ENCODE assay signal across 12 mouse cellular contexts in the genomic region with DNA sequence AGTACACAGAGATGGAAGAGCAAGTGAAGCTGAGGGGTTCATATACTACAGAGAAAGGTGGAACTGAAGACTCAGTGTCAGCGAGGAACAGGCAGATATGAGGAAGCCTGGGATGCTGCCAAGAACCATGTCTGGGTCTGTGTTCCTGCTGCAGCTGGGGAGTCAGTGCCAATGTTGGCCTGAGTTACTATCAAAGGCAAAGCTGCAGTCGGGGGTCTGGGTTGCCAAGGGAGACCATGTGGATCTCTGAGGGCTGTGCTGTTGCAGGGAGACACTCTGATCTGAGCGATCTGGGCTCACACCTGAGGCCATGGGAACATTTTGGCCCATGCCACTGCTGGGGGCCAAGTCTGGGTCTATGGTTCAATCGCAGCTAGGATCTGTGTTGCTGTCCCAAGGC.
A peak's percentile ranks its signal among the peaks of the same experiment; 100 is the strongest.
DNase-seq lines count a peak whose midpoint lies in the region.
"Had no signal": no experiment of that assay in that cellular context is flagged by ENCODE, and none has a peak within 500 bp of the region (broad histone marks: within the 10 kb centered on the region; RNA-seq: fewer than 3 reads in every experiment).

No protein-coding gene starts in this region.

- peak; percentile 1 to 4 for DNase-seq in heart, adult 18-20 months
- DNase-seq in heart, adult 9 months (ENCODE audit: low spot score in 2 of 2): no peak
- DNase-seq in layer of hippocampus, adult 9-11 months: peak; percentile 11
- DNase-seq in layer of hippocampus, adult 8-10 months (ENCODE audit: low spot score in 2 of 2): no peak
- peak; percentile 19 for DNase-seq in right cerebral cortex, postnatal 14 days
- DNase-seq in right cerebral cortex, adult 2 months (ENCODE audit: low spot score in 2 of 2): no peak
- DNase-seq in thymus, adult 18-20 months: no peak
- DNase-seq: adrenal gland, postnatal 14 days; gastrocnemius, adult 2 months; lung, embryonic 14.5 days; retina, postnatal 1 day; thymus, postnatal 36 days had no signal

Comparison
In these comparisons a context has a peak if more than half of its experiments do, and no peak if none do; other contexts are left out.
1. DNase-seq: peak in heart, adult 18-20 months (2 of 2), layer of hippocampus, adult 9-11 months (single experiment) and right cerebral cortex, postnatal 14 days (single experiment); none in heart, adult 9 months (0 of 2), layer of hippocampus, adult 8-10 months (0 of 2), right cerebral cortex, adult 2 months (0 of 2) and thymus, adult 18-20 months (0 of 2).